Mouse (Mus musculus) embryo, embryonic 11 days (tissue): ENCODE data around the gene Stra6.

Source experiments
- DNase-seq: peaks from one replicate; pipeline ENCODE4 v3.0.0-alpha.2; 2015

Stra6 gene

GRCm38 (mm10) chr9:58063531-58063930 lies at the start of gene Stra6:
Stra6 (plus strand) TSS chr9:58063788.
- DNase-seq, result no peak

GRCm38 (mm10) chr9:58014393-58015160 lies 49.0 kb upstream of the Stra6 start:
- no peak for DNase-seq

- no peak for DNase-seq
Observed at GRCm38 (mm10) chr9:58015856-58016255, 47.7 kb upstream of the Stra6 start.

DNA sequence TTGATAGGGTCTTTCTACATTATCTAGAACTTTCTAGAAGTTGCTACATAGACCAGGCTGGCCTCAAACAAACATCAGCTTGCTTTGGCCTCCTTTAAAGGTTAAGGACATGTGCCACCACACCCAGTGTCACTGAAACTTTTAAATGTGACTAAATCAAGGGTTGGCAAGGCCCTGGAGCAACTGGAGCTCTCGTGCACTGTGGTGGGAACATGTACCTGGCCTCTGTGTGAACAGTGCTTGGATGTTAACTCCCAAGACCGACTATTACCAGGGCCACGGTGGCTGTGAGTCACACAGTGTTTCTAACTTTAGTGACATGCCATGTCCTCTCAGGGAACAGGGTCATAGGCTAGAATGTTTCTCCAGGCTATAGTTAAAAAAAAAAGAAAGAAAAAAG lies 46.6 kb upstream of the Stra6 start:
- DNase-seq, result no peak

DNA sequence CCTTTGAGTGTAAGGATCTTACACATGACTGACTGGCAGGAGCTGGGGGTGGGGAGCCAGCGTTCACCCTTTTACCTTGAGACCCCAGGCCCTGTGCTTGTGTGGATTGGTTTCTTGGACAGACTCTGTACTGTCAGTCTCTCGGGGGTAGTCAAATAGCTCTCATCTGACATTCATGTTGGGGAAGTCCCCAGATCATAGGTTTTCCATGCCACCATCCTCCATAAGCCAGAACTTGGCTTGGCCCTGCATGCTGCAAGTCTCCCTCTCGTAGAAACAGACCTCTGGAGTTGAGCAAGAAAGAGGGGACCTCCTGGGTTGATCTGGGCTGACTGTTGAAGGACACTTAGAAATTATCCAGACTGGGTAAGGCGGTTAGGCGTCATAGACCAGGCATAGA lies 45.2 kb upstream of the Stra6 start:
- DNase-seq, result no peak

DNA sequence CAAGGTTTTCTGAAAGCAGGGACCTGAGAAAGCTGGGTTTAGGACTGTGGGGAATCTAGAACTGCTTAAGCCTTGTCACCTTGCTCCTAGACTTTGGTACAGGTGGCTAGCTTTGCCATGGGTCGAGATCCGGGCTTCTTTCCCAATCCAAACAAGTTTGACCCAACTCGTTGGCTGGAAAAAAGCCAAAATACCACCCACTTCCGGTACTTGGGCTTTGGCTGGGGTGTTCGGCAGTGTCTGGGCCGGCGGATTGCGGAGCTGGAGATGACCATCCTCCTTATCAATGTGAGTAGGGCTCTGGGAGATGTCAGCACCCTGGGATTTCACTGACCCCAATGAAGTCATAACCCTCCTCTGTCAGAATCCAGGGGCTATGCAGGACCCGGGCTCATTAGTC lies 37.6 kb upstream of the Stra6 start:
- DNase-seq, result no peak

GRCm38 (mm10) chr9:58027426-58028180 lies 36.0 kb upstream of the Stra6 start:
- no peak for DNase-seq

- no peak for DNase-seq
Observed at GRCm38 (mm10) chr9:58028841-58029240, 34.7 kb upstream of the Stra6 start.

DNA sequence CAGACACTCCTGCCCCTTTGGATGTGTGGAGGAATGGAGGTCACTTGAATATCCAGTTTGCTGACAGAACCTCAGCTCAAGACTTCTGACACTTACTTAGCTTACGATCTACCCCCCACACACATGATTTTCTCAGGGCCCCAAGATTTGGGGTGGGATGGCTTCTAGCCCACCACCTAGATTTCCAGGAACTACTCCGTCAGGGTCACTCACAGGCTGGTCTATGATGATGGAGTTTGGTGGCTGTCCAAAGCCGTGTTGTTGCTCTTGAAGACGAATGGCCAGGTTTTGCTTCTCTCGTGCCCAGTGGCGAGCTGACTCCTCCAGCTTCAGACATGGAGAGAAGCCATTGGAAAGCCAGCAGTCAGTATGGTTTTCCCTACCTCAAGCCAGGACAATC lies 34.0 kb upstream of the Stra6 start:
- no peak for DNase-seq

DNA sequence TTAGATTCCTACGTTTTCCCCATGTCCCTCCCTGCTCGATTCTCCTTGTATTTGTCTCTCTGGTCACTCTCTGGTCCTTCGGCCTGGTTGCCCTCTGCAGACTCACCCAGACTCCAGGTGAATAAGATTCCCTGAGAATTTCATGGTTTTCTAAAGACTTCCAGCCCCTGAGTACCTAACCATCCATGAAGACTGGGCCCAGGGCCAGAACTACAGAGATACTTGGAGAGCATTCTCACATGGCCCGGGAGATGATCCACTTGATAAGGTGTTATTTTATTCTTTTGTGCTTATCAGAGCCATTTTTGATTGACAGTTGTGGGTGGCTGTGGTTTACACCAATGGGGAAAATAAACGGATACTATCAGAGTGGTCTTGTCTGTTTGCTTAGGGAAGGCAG lies 31.7 kb upstream of the Stra6 start:
- no peak for DNase-seq

- no peak for DNase-seq
Observed at GRCm38 (mm10) chr9:58035519-58035918, 28.1 kb upstream of the Stra6 start.

- no peak for DNase-seq
Observed at GRCm38 (mm10) chr9:58035951-58036698, 27.5 kb upstream of the Stra6 start.

- DNase-seq, result no peak
Observed at GRCm38 (mm10) chr9:58036961-58037360, 26.6 kb upstream of the Stra6 start.

DNA sequence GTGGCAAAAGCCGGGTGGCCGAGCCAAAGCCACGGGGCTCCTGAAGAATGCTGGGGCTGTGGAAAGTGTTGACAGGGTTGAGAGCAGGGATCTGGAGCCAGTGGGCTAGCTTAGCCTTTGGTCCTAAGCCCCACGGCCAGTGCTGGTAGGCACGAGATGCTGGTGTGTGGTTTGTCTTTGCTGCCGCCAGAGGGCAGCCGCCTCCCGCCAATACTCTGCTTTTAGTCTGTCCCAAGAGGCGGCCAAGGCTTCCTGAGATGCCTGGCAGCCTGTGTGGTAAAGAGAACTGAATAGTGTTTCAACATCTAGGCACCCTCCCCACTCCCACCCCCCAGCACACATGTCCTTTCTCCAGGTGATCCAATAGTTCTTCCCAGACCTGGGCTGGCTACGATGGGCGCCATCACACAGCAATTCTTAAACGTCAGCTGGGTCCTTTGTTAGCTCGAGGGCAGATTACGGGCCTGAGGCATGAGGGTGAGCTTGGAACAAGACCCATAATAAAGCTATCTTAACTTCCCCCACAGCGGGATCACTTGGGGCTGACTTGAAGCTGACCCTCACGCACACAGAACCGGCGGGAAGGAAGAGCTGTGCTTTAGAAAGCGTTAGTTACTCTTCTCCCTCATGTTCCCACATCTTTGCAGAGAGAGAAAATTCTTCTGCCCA lies 25.0 kb upstream of the Stra6 start:
- peak; percentile 91 for DNase-seq

GRCm38 (mm10) chr9:58040977-58041376 lies 22.6 kb upstream of the Stra6 start:
- no peak for DNase-seq

- no peak for DNase-seq
Observed at GRCm38 (mm10) chr9:58042391-58042790, 21.2 kb upstream of the Stra6 start.

- no peak for DNase-seq
Observed at GRCm38 (mm10) chr9:58043496-58044017, 20.0 kb upstream of the Stra6 start.

DNA sequence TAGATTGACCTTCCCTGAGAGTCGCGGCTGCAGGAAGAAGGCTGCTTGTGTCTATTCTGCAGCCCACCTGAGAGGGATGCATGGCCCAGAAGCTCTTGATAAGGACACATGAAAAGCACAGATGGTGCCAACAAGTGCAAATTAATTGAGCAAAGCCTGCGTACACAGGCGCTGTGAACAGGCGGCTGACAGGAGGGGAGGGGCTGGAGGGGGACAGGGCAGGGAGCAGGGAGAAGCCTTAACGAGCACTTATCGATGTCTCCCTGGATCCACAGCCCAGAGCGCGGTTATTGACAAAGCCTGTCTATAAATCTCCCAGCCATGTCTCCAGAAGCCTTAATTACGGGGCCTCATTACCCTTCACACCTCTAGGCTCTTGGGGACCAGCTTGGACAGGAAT lies 18.8 kb upstream of the Stra6 start:
- DNase-seq, result peak; percentile 44

DNA sequence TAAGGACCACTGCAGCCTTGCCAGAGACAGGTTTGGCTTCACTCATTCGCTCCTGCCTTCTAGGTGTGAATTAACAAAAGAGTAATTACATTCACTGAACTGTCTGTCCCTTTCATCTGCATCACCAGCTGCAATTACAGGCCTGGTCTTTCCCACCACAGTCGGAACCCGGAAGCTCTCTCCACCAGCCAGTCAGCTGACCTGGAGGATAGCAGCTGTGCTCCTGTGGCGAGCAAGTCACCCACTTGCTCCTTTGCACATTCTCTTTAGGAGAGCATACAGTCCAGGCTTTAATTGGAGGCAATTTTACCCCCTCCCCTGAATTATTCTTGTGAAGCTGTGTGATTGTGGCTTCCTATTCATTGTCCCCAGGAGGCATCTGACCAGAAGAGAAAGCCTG lies 17.9 kb upstream of the Stra6 start:
- DNase-seq, result peak; percentile 44

DNA sequence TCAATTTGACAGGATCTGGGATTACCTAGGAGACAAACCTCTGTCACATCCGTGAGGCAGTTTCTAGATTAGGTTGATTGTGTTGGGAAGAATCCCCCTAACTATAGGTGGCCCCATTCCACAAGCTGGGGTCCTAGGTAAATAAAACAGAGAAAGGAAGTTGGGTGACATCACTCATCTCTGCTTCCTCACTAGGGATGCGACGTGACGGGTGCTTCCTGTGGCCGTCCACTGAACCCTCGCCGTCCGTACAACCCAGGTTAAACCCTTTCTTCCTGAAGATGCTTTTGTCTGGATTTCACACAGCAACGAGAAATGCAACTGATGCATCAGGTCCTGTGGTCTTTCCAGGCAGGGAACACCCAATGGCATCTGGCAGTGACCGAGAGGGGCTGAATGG lies 16.5 kb upstream of the Stra6 start:
- no peak for DNase-seq

DNA sequence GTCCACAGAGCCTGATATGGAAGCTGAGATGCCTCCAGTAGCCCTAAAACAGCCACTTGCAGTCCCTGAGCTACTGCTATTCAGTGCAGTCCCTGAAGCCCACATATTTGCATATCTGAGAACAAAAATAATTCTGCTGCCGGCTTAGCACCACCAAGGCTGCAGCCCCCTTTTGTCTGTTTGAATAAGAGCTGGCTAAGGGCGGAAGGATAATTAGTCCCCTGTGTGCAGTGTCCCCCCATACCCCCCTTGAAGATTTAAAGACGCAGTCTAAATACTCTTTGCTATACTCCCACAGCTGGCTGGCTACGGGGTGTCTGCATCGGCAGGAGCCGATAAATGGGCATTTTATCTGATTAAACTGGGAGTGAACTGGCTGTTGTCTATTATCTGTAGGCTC lies 15.0 kb upstream of the Stra6 start:
- peak; percentile 56 for DNase-seq

GRCm38 (mm10) chr9:58049186-58049585 lies 14.4 kb upstream of the Stra6 start:
- no peak for DNase-seq

- no peak for DNase-seq
Observed at GRCm38 (mm10) chr9:58049861-58050260, 13.7 kb upstream of the Stra6 start.
